Mouse (Mus musculus) thymus, adult 2 months (tissue): ENCODE measurements around the gene Zswim7. TPM values are rescaled to one million over a fixed set of nuclear protein-coding genes. Genes with fewer than 3 reads are reported as not detected.

Source experiments
- DNase-seq: peaks from one replicate; pipeline ENCODE4 v3.0.0; 2021
- H3K27ac ChIP-seq: fragments of 200-500 bp; 2 replicates; pipeline ENCODE4 v1.5.1; 2012; ENCODE audit warnings: low read length, control low read depth; ENCODE audit not compliant: control insufficient read depth, insufficient read depth
- H3K27me3 ChIP-seq: fragments of 200-500 bp; 2 replicates; pipeline ENCODE4 v1.6.1; 2012; ENCODE audit warnings: mild to moderate bottlenecking, low read length, moderate library complexity, mixed read lengths; ENCODE audit not compliant: control insufficient read depth, insufficient read depth
- H3K36me3 ChIP-seq: fragments of 200-500 bp; 2 replicates; pipeline ENCODE4 v1.6.1; 2012; ENCODE audit warnings: mild to moderate bottlenecking, low read length, moderate library complexity; ENCODE audit not compliant: control insufficient read depth, insufficient read depth
- H3K4me1 ChIP-seq: fragments of 200-500 bp; replicated peaks from 2 replicates; pipeline ENCODE4 v1.6.1; 2012; ENCODE audit warnings: low read length; ENCODE audit not compliant: control insufficient read depth, insufficient read depth
- H3K4me3 ChIP-seq: fragments of 200-500 bp; 2 replicates; pipeline ENCODE4 v1.5.1; 2012; ENCODE audit warnings: mild to moderate bottlenecking, low read length, control low read depth, moderate library complexity; ENCODE audit not compliant: control insufficient read depth, insufficient read depth
- CTCF ChIP-seq: fragments of 200-500 bp; IDR thresholded peaks from 2 replicates; pipeline ENCODE4 v1.5.1; 2012; ENCODE audit warnings: mild to moderate bottlenecking, control low read depth, low read length, moderate library complexity, borderline replicate concordance; ENCODE audit not compliant: control insufficient read depth, poor library complexity, insufficient read depth; ENCODE audit errors: extremely low read depth
- POLR2A ChIP-seq: fragments of 200-500 bp; IDR thresholded peaks from 2 replicates; pipeline ENCODE4 v1.6.1; 2012; ENCODE audit warnings: mild to moderate bottlenecking, low read length, control low read depth, moderate library complexity; ENCODE audit not compliant: control insufficient read depth, poor library complexity, insufficient read depth; ENCODE audit errors: extremely low read depth
- WGBS: fragments of 180-500 bp; shearing (Covaris S2); methylation state at CpG from one replicate; pipeline ENCODE4 v1.1.7; 2018; 5-methylcytosine and 5-hydroxymethylcytosine counted together
- polyA plus RNA-seq: library from polyadenylated mRNA; depleted of rRNA; stranded (reverse); fragments of >200 nt; gene quantifications from 2 replicates; pipeline ENCODE4 v1.2.3, GENCODE M21; 2012

Gene Zswim7
- polyA plus RNA-seq, 1 experiment: 8.2 TPM

DNA sequence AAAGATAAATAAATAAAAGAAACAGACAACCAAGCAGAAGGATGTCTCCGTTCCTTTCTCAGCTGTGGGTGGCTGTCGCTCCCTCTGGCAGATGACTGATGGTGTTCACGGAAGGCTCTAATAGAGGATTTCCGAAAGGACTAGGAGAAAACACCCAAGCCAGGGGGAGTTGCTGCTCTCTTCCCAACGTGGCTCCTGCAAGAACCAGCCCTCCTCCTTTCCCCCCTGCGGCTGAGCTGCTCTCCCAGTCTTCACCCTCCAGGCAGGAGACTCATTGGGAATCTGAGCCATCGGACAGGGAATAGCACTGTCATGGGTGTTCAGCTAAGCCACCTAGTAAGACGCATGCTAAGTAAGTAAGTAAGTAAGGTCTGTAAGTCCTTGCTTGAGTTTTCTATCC, 4.1 kb downstream of the Zswim7 start:
- Histone ChIP-seq H3K4me3 (no peak overlapping the region), H3K36me3 (no peaks in the 10 kb centered on the region), H3K4me1 (peaks cover 2% of the 10 kb centered on the region; the same call in 1 of the 2 replicates), H3K27me3 (no peaks in the 10 kb centered on the region), H3K27ac (no peak overlapping the region)
- DNase-seq: no peak
- WGBS: 94% methylated on average over 8 of the region's 8 CpGs
- no peak for TF ChIP-seq CTCF
- no peak for TF ChIP-seq POLR2A

DNA sequence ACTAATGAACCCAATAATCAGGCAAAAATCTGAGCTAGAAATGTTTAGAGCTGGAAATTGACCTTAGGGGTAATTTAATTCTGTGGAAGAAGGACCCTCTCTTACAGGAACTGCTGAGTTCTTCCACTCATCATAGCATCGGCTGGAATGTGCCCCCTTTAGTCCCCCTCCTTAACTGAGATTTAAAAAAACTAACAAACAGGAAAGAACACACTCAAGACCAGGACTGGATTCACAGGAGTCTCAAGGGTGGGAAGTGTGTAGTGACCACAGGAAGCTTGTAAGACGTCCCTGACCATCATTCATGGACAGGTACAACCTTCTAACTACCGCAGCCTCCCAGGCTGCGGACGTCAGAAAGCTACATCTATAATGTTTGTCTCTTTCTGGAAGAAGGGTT, 10.3 kb downstream of the Zswim7 start:
- no peak for DNase-seq
- Histone ChIP-seq H3K36me3 (no peaks in the 10 kb centered on the region), H3K27ac (no peak overlapping the region), H3K27me3 (no peaks in the 10 kb centered on the region), H3K4me3 (no peak overlapping the region), H3K4me1 (no peaks in the 10 kb centered on the region)
- no peak for TF ChIP-seq CTCF
- TF ChIP-seq POLR2A: no peak
- 91% methylated on average over 5 of the region's 5 CpGs for WGBS

DNA sequence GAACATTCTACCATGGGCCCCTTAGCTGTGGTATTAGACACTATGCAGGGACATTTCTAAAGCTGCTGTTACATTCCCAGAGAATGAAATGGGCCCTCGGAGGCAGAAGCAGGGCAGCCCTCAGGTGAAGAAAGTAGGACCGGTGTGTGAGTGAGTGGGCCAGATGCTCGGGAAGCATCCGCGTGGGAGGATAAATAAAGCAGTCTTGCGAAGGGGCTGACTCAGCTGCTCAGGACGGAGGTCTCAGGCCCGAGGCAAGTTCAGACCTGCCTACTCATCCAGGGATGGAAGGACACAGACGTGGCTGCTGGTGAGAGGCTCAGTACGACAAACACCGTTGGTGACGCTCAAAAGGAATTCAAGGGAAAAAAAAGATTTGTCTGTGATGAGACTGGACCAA, 12.1 kb downstream of the Zswim7 start:
- no peak overlapping the region for H3K4me3 ChIP-seq
- H3K27me3 ChIP-seq: no peaks in the 10 kb centered on the region
- no peak for DNase-seq
- H3K4me1 ChIP-seq: no peaks in the 10 kb centered on the region
- WGBS: 92% methylated on average over 12 of the region's 12 CpGs
- no peak overlapping the region for H3K27ac ChIP-seq
- H3K36me3 ChIP-seq: no peaks in the 10 kb centered on the region
- TF ChIP-seq CTCF (no peak), POLR2A (no peak)

DNA sequence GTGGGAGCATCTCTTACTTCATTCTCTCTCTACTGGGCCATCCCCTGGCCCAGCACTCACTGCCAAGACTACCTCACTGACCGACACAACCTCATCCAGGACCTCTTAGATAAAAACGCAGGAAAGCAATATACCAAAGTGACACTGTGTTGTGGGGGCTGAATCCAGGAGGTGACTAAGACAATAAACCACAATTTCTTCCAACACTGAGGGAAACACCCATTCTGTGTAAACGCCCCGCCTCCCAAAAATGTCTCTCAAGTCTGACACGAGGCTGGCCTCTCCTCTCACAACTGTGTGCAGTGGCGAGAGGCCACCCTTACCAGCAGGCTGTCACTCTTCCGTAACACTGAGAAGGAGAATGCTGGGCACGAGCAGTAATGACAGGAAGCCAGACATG, 12.8 kb downstream of the Zswim7 start:
- DNase-seq: no peak
- 69% methylated on average over 8 of the region's 8 CpGs for WGBS
- TF ChIP-seq CTCF: no peak
- no peak for TF ChIP-seq POLR2A

DNA sequence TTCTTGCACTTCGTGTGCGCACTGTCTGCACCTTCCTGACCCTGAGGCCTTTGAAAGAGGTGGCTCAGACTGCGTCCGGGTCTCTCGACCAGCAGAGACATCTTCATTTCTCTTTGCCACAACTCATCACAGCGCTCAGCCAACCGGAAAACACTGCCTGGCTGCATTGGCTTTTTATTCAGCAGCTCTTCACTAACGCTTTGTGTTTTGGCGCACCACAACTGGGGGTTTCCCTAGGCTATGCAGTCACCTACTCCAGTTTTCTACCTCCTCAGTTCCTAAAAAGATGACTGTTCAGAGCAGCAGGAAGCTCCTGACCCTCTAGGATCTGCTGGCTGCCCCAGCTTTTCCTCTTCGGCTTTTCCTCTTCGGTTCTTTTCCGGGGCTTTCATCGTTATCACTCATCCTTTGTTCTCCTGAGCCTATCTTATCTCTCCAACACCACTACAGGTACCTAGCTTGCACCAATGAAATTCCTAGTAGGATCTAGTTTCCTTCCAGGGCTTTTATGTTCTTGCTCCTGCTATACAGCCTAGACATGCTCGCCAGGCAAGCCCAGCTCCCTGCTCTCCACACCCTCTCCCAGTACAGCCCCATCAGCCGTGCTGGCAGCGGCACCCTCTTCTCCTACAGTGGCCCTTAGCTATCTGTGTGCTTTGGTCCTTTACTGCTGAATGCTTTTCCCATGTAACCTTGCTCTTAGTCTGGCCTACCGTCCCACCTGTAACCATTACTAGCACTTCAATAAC, 14.5 kb downstream of the Zswim7 start:
- no peaks in the 10 kb centered on the region for H3K36me3 ChIP-seq
- no peak for DNase-seq
- H3K4me3 ChIP-seq: no peak overlapping the region
- no peak overlapping the region for H3K27ac ChIP-seq
- no peak for TF ChIP-seq POLR2A
- TF ChIP-seq CTCF: no peak
- H3K4me1 ChIP-seq: no peaks in the 10 kb centered on the region
- 88% methylated on average over 17 of the region's 17 CpGs for WGBS
- no peaks in the 10 kb centered on the region for H3K27me3 ChIP-seq

More for the DNA sequence above, 12.8 kb downstream of the Zswim7 start:
- no peaks in the 10 kb centered on the region for H3K36me3 ChIP-seq
- no peak overlapping the region for H3K27ac ChIP-seq
- H3K4me1 ChIP-seq: no peaks in the 10 kb centered on the region
- no peaks in the 10 kb centered on the region for H3K27me3 ChIP-seq
- no peak overlapping the region for H3K4me3 ChIP-seq

DNA sequence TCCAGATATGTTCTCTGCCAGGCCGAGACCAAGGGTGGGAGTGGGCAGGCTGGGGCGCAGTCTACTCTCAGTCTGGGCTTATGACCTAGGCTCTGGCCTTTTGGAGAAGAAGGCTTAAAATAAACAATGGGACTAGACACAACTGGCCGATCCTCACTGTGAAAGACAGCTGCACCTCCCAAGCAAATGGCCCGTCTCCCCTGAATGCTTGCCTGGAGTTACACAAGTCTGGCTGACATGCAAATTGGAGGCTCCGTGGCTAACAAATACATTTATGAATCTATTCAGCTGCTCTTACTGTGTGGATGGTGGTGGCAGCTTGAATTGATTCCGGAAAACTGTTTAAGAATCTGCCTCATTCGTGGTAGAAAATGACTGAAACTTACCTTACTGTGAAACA, 15.5 kb downstream of the Zswim7 start:
- H3K4me3 ChIP-seq: no peak overlapping the region
- H3K27me3 ChIP-seq: no peaks in the 10 kb centered on the region
- H3K36me3 ChIP-seq: no peaks in the 10 kb centered on the region
- DNase-seq: no peak
- H3K4me1 ChIP-seq: no peaks in the 10 kb centered on the region
- TF ChIP-seq POLR2A (no peak), CTCF (no peak)
- 97% methylated on average over 7 of the region's 7 CpGs for WGBS
- no peak overlapping the region for H3K27ac ChIP-seq

DNA sequence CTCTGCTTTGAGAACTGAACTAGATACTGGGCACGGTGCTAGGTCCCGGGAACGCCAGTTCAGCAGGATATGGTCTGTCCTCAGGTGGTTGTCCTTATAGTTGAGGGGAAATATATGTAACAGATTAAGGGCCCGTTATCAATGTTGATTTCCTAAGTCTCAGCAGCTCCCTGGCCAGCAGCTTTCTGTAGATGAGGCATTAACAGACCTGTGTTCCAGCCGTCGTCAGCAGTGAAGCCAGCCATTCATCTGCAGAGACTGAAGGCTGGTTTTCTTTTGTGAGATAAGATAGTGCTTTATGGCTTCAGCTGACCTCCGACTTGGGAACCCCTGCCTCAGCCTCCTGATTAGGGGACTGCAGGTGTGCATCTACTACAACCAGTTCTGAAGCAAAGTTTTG, 17.2 kb downstream of the Zswim7 start:
- DNase-seq: no peak
- TF ChIP-seq CTCF (no peak), POLR2A (no peak)
- 96% methylated on average over 7 of the region's 7 CpGs for WGBS
- Histone ChIP-seq H3K36me3 (no peaks in the 10 kb centered on the region), H3K4me1 (no peaks in the 10 kb centered on the region), H3K27me3 (no peaks in the 10 kb centered on the region), H3K4me3 (no peak overlapping the region), H3K27ac (no peak overlapping the region)
